Mouse (Mus musculus) erythroblast, embryonic 14.5 days (primary cell): ENCODE results near the gene Ppox. TPM values are rescaled to one million over a fixed set of nuclear protein-coding genes. Genes with fewer than 3 reads are reported as not detected.

Experiments used
- H3K27me3 ChIP-seq: 2 replicates; pipeline ENCODE4 v1.6.1; 2012; ENCODE audit warnings: inconsistent platforms; ENCODE audit not compliant: control insufficient read depth
- H3K36me3 ChIP-seq: 2 replicates; pipeline ENCODE4 v1.6.1; 2012; ENCODE audit warnings: mild to moderate bottlenecking, inconsistent platforms; ENCODE audit not compliant: control insufficient read depth
- H3K4me1 ChIP-seq: 2 replicates; pipeline ENCODE4 v1.6.1; 2012; ENCODE audit warnings: inconsistent platforms; ENCODE audit not compliant: control insufficient read depth
- H3K4me3 ChIP-seq: replicated peaks from 2 replicates; pipeline ENCODE3; 2012; ENCODE audit warnings: moderate library complexity, mild to moderate bottlenecking, inconsistent platforms
- H3K9me3 ChIP-seq: 2 replicates; pipeline ENCODE4 v1.6.1; 2012; ENCODE audit warnings: low read length, inconsistent platforms, mixed read lengths; ENCODE audit not compliant: control insufficient read depth
- GATA1 ChIP-seq: IDR thresholded peaks from 2 replicates; pipeline ENCODE4 v1.6.1; 2012; ENCODE audit warnings: low read length, inconsistent platforms, mixed read lengths
- TAL1 ChIP-seq: IDR thresholded peaks from 3 replicates; pipeline ENCODE4 v1.6.1; 2012; ENCODE audit warnings: low read length, inconsistent platforms, mixed read lengths
- polyA plus RNA-seq: library from polyadenylated mRNA; stranded (reverse); fragments of >175 nt; gene quantifications from 2 replicates; pipeline ENCODE4 v1.2.3, GENCODE M21; 2012

The Ppox gene
- polyA plus RNA-seq, 1 experiment, result 89.9 TPM

GRCm38 (mm10) chr1:171271622-171272021 lies 9.4 kb downstream of the Ppox start:
- 0 out of 2 replicates have a peak, but pooled peaks cover 2% of the 10 kb centered on the region for H3K9me3 ChIP-seq
- TF ChIP-seq TAL1 (no peak), GATA1 (no peak)
- H3K4me3 ChIP-seq, result peak overlapping the region; percentile 70
- 0 out of 2 replicates have a peak, but pooled peaks cover 2% of the 10 kb centered on the region for H3K27me3 ChIP-seq
- peaks cover 52% of the 10 kb centered on the region for H3K36me3 ChIP-seq
- peaks cover 68% of the 10 kb centered on the region for H3K4me1 ChIP-seq

GRCm38 (mm10) chr1:171271196-171271595 lies 9.8 kb downstream of the Ppox start:
- no peak for TF ChIP-seq TAL1
- TF ChIP-seq GATA1, result peak; percentile 41; the same call in 1 of the 2 replicates
- peaks cover 64% of the 10 kb centered on the region for H3K4me1 ChIP-seq

GRCm38 (mm10) chr1:171270573-171270900 lies 10.4 kb downstream of the Ppox start:
- peaks cover 59% of the 10 kb centered on the region for H3K4me1 ChIP-seq
- 0 out of 2 replicates have a peak, but pooled peaks cover 2% of the 10 kb centered on the region for H3K27me3 ChIP-seq
- H3K4me3 ChIP-seq, result peak overlapping the region; percentile 70
- TF ChIP-seq TAL1, result no peak
- TF ChIP-seq GATA1, result no peak
- peaks cover 41% of the 10 kb centered on the region for H3K36me3 ChIP-seq
- 0 out of 2 replicates have a peak, but pooled peaks cover 2% of the 10 kb centered on the region for H3K9me3 ChIP-seq

More at GRCm38 (mm10) chr1:171271196-171271595, 9.8 kb downstream of the Ppox start:
- Histone ChIP-seq H3K4me3 (peak overlapping the region; percentile 70), H3K36me3 (peaks cover 48% of the 10 kb centered on the region), H3K9me3 (0 out of 2 replicates have a peak, but pooled peaks cover 2% of the 10 kb centered on the region), H3K27me3 (0 out of 2 replicates have a peak, but pooled peaks cover 2% of the 10 kb centered on the region)

GRCm38 (mm10) chr1:171269848-171270572 lies 11.0 kb downstream of the Ppox start, which contains the start of gene B4galt3:
TSS of gene B4galt3 (plus strand) at chr1:171270328.
- Histone ChIP-seq H3K36me3 (peaks cover 36% of the 10 kb centered on the region), H3K9me3 (0 out of 2 replicates have a peak, but pooled peaks cover 2% of the 10 kb centered on the region), H3K4me1 (peaks cover 54% of the 10 kb centered on the region), H3K4me3 (peak within 1 kb of the TSS; percentile 70), H3K27me3 (0 out of 2 replicates have a peak, but pooled peaks cover 6% of the 10 kb centered on the region)
- TF ChIP-seq TAL1 (no peak), GATA1 (0 out of 2 replicates have a peak, but pooled peaks have one; percentile 49)

- Histone ChIP-seq H3K9me3 (0 out of 2 replicates have a peak, but pooled peaks cover 2% of the 10 kb centered on the region), H3K4me1 (peaks cover 38% of the 10 kb centered on the region), H3K36me3 (peaks cover 19% of the 10 kb centered on the region), H3K4me3 (no peak overlapping the region), H3K27me3 (peaks cover 16% of the 10 kb centered on the region)
- TF ChIP-seq TAL1, result no peak
- TF ChIP-seq GATA1, result no peak
Observed at GRCm38 (mm10) chr1:171268341-171268740, 12.6 kb downstream of the Ppox start.

- no peak overlapping the region for H3K4me3 ChIP-seq
- TF ChIP-seq TAL1, result no peak
- no peak for TF ChIP-seq GATA1
- H3K36me3 ChIP-seq, result no peaks in the 10 kb centered on the region
- no peaks in the 10 kb centered on the region for H3K9me3 ChIP-seq
- H3K27me3 ChIP-seq, result peaks cover 35% of the 10 kb centered on the region
- peaks cover 22% of the 10 kb centered on the region for H3K4me1 ChIP-seq
Observed at GRCm38 (mm10) chr1:171265971-171266744, 14.8 kb downstream of the Ppox start.

GRCm38 (mm10) chr1:171263666-171264461 lies 17.1 kb downstream of the Ppox start:
- peaks cover 9% of the 10 kb centered on the region for H3K4me1 ChIP-seq
- H3K36me3 ChIP-seq, result no peaks in the 10 kb centered on the region
- H3K9me3 ChIP-seq, result no peaks in the 10 kb centered on the region
- TF ChIP-seq GATA1 (no peak), TAL1 (no peak)
- H3K4me3 ChIP-seq, result no peak overlapping the region
- H3K27me3 ChIP-seq, result peaks cover 57% of the 10 kb centered on the region

GRCm38 (mm10) chr1:171263185-171263611 lies 17.8 kb downstream of the Ppox start:
- Histone ChIP-seq H3K4me1 (peaks cover 9% of the 10 kb centered on the region), H3K27me3 (peaks cover 60% of the 10 kb centered on the region), H3K36me3 (no peaks in the 10 kb centered on the region), H3K9me3 (no peaks in the 10 kb centered on the region), H3K4me3 (no peak overlapping the region)
- no peak for TF ChIP-seq GATA1
- TF ChIP-seq TAL1, result no peak

GRCm38 (mm10) chr1:171262594-171263130 lies 18.3 kb downstream of the Ppox start:
- peaks cover 12% of the 10 kb centered on the region for H3K4me1 ChIP-seq
- no peaks in the 10 kb centered on the region for H3K9me3 ChIP-seq
- peaks cover 65% of the 10 kb centered on the region for H3K27me3 ChIP-seq
- H3K4me3 ChIP-seq, result no peak overlapping the region
- no peaks in the 10 kb centered on the region for H3K36me3 ChIP-seq
- TF ChIP-seq GATA1 (no peak), TAL1 (no peak)
